Comparison of ENCODE assay signal across 8 mouse cellular contexts in the genomic region with DNA sequence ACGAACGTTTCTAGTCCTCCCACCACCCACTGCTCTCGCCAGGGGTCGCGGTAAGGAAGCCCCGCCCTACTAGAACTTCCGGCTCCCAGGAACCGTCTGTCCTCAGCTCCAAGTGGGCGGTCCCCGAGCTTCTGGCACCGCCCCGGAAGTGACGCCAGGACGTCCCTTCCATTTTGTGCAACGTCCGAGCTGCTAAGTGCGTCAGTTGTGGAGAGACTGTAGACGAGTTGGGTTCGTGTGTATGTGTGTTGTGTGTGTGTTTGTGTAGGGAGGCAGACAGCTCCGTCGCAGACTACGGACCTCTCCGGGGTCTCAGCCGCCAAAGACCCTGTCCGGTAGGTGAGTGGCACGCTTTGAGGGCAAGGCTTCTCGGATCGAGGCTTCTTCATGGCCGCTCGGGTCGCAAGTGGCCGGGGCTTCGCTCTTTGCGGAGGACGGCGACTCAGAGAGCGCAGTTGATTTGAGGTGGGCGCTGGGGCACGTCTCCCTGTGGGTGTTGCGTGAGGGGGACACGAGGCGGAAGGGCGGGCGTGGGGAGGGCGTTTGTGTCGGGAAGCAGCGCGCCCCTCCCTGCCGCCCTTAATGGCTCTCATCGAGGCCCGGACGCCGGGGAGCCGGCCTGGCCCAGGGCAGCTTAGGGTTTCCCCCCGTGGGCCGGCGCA. TPM values are rescaled to one million over a fixed set of nuclear protein-coding genes. Genes with fewer than 3 reads are reported as not detected.
DNase-seq lines count a peak whose midpoint lies in the region; ATAC-seq lines count a peak whose summit lies in the region.

Srsf5 (plus strand) TSS at position 171 of the 662 bp plus-strand sequence.

- DNase-seq in adrenal gland, adult (ENCODE audit: inconsistent age in 2 of 2, low spot score in 1 of 2), result peak; percentile 98 to 100
- DNase-seq in embryo, embryonic 10.5 days (ENCODE audit: low spot score), result peak; percentile 99
- DNase-seq in gastrocnemius, postnatal 14 days, result peak; percentile 97
- DNase-seq in left cerebral cortex, postnatal 10 days (ENCODE audit: extremely low spot score in 1 of 2, low spot score in 2 of 2), result peak; percentile 98
- DNase-seq in right cerebral cortex, postnatal 25 days, result peak; percentile 98
- DNase-seq in urinary bladder, postnatal 4 days (ENCODE audit: low spot score in 2 of 2), result peak; percentile 97 to 98

- intact Hi-C loops in gastrocnemius, postnatal 14 days (cut with DNase I; ENCODE audit: low total_unique reads), result no loop called here
- intact Hi-C loops in left cerebral cortex, postnatal 10 days (cut with DNase I), result no loop called here

- ATAC-seq in inflammation-experienced regulatory T-cells, adult 6 months, result peak; percentile 76
- peak; percentile 78 for ATAC-seq in megakaryocyte-erythroid progenitor cell, adult 5-6 weeks (replicated peaks; ENCODE audit: low FRiP score, low TSS enrichment, poor library complexity, severe bottlenecking)

RNA-seq across cellular contexts. Expression of gene Srsf5, which starts in this region (rescaled TPM):
- total RNA-seq in gastrocnemius, postnatal 14 days (2021), result 100 to 1,000 TPM in 1 of 2 experiments, 10 to 100 TPM in 1; 96.9 to 112 TPM
- 100 to 1,000 TPM; 316 to 665 (median 602) TPM for polyA plus RNA-seq in inflammation-experienced regulatory T-cells, adult 6 months (2017; shearing (Covaris generic))
- total RNA-seq in left cerebral cortex, postnatal 10 days (2021), result 100 to 1,000 TPM; 338 to 355 TPM
- total RNA-seq in megakaryocyte-erythroid progenitor cell, adult 5-6 weeks (2014; fragmentation: Nextera tagmentation), result 313 and 330 TPM in 2 replicates
- total RNA-seq in megakaryocyte-erythroid progenitor cell, adult 5-6 weeks (2017), result 760 and 1,064 TPM in 2 replicates

Comparison
In these comparisons a context has a peak if more than half of its experiments do, and no peak if none do; other contexts are left out.
1. Peak in every context shown above with its lines: DNase-seq and ATAC-seq.